Mouse (Mus musculus): ENCODE measurements at regions not wholly inside any gene's neighbourhood (a gene's known extent, or its start where the extent isn't known, plus 50 kb on each side); places are given as distances from the start of the nearest gene placed in this dataset.

DNA sequence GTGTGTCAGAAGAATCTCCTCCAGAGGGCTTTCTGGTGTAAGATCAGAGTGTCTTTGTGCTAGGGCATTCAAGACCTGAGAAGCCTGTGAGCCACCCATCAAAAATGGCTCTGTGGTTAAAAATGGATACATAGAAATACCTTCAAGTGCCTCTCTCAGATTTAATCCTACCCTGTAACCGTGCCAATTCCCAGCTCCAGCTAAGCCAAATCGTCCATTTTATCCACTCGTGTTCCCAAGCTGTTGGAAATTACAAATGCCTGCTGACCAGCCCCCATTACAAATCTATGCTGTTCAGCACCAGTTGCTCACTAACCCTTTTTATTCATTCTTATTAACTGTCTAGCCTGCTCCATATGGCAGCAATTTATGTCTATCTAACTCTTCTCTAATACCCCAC lies 278.3 kb upstream of the Pkdcc start:
- no peak for TF ChIP-seq POLR2A (IDR thresholded peaks at IDR 0.05; ENCODE audit: low read depth, low read length)
- no peak for TF ChIP-seq CTCF (conservative IDR thresholded peaks at IDR 0.05 in 1 of 2, IDR thresholded peaks at IDR 0.05 in 1 of 2; ENCODE audit: low read depth in 2 of 2, low read length in 2 of 2)
- no peak for TF ChIP-seq E2F4 (IDR thresholded peaks at IDR 0.05; ENCODE audit: insufficient replicate concordance, low read depth, low read length)
- no peak for TF ChIP-seq MAX (IDR thresholded peaks at IDR 0.05; ENCODE audit: low read length)
- no peak for TF ChIP-seq BHLHE40 (IDR thresholded peaks at IDR 0.05; ENCODE audit: low read depth, low read length)
- no peak for TF ChIP-seq NELFE (IDR thresholded peaks at IDR 0.05; ENCODE audit: low read depth, low read length)
- TF ChIP-seq ELF1 (IDR thresholded peaks at IDR 0.05; ENCODE audit: low read depth, low read length), result no peak
- TF ChIP-seq MXI1 (IDR thresholded peaks at IDR 0.05; ENCODE audit: low read depth, low read length), result no peak
- TF ChIP-seq SMC3 (IDR thresholded peaks at IDR 0.05; ENCODE audit: low read depth, low read length), result no peak

Data from CH12.LX (cell line).